Mouse (Mus musculus): ENCODE data around the gene Aven. TPM values are rescaled to one million over a fixed set of nuclear protein-coding genes. Genes with fewer than 3 reads are reported as not detected.
"Not testable (repeated sequence)": the region's sequence is repeated elsewhere in the genome, so short reads cannot be mapped to it uniquely, and the experiment has no call there.

Gene Aven
- polyA plus RNA-seq (2021), result 13.3 TPM

DNA sequence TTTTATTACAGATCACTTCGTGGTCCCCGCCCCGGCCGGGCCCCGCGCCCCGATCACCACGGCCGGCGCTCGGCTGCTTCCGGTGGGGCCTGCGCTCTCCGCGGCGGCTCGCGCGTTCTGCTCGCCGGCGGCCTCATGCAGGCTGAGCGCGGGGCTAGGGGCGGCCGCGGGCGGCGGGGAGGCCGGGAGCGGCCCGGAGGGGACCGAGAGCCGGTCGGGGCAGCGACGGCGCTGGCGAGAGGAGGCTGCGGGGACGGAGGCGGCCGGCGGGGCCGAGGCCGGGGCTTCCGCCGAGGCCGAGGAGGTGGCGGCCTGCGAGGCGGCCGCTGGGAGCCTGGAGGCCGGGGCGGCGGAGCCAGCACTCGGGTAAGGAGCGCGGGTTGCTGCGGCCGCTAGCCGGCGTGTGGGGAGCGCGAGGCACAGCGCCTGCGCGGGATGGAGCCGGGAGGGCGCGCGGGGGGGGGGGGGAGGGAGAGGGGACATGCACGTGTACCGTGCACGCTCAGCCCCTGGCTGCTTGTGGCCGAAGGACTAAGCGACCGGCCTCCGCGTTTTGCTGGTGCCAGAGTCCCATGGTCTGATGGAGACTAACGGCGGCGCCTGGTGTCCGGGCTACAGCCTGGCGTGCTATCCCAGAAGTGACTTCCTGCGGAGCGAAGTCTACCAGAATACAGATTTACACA, at the start of gene Aven:
TSS of gene Aven (plus strand) at position 109 of the 683 bp plus-strand sequence.
- ATAC-seq (peak; percentile 92), DNase-seq (ENCODE audit: low read depth, low spot score) (peak; percentile 17)
- in situ Hi-C loops (cut with MboI; ENCODE audit: low pct_unique_long_range_greater_than_20kb), result loop anchor here (25.0 kb wide), 1 partner anchor 1506 kb away; no protein-coding TSS in a partner anchor
- ChIA-PET CTCF (no interaction called here), POLR2A (no interaction called here)
- TF ChIP-seq CTCF (IDR thresholded peaks at IDR 0.05), result peak; percentile 24
- no peaks in the 10 kb centered on the region for H3K27me3 ChIP-seq

DNA sequence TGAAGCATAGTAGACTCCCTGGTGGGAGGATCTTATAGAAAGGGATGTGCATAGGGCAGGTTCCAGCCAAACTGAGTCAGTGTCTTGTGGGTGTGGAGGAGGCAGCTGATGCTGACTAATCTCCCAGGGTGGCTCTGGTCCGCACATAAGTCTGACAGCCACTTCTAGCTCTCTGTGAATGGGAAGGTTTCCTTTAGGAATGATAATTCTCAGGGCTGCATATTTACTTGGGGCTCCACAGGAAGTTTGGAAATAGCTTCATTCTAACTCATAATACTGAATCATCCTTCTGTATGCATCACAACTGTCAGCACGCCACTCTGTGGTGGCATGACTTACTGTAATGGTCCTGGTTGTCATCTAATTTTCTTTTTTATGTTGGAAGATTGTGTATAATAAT, 49.3 kb upstream of the Aven start:
- in situ Hi-C loops (cut with MboI; ENCODE audit: low pct_unique_long_range_greater_than_20kb), result loop anchor here (10.0 kb wide), 1 partner anchor 49 kb away; no protein-coding TSS in a partner anchor
- ChIA-PET POLR2A (no interaction called here), CTCF (interaction anchor here (0.9 to 2.0 kb wide), 7 partner anchors 8 to 192 kb away, joined by 3 to 13 read pairs (median 4); partner anchors contain the start of gene Katnbl1)
- ATAC-seq, result peak; percentile 98
- DNase-seq (ENCODE audit: low read depth, low spot score), result peak; percentile 59
- no peaks in the 10 kb centered on the region for H3K27me3 ChIP-seq
- TF ChIP-seq CTCF (IDR thresholded peaks at IDR 0.05), result no peak

DNA sequence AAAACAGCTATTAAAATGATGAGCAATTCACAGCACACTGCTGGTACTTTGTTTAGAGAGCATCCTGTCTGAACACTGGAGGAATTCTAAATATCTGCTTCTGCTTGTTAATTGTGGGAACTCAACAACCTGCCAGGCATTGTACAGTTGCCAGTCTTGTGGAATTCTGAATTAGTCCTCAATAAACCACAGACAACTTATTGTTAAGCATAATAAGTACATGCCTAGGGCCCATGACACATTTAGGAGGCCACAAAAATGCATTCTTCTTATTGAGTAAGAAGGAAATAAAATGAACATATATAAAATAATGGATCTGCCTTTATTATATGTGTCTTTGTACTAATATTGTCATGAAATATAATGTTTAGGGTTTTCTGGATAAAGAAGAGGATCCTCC, 47.3 kb upstream of the Aven start:
- ATAC-seq (peak; percentile 19), DNase-seq (ENCODE audit: low read depth, low spot score) (peak; percentile 47)
- no peaks in the 10 kb centered on the region for H3K27me3 ChIP-seq
- CTCF ChIA-PET, result no interaction called here
- in situ Hi-C loops (cut with MboI; ENCODE audit: low pct_unique_long_range_greater_than_20kb), result loop anchor here (10.0 kb wide), 1 partner anchor 51 kb away; no protein-coding TSS in a partner anchor
- no peak for TF ChIP-seq CTCF (IDR thresholded peaks at IDR 0.05)
- POLR2A ChIA-PET, result no interaction called here

DNA sequence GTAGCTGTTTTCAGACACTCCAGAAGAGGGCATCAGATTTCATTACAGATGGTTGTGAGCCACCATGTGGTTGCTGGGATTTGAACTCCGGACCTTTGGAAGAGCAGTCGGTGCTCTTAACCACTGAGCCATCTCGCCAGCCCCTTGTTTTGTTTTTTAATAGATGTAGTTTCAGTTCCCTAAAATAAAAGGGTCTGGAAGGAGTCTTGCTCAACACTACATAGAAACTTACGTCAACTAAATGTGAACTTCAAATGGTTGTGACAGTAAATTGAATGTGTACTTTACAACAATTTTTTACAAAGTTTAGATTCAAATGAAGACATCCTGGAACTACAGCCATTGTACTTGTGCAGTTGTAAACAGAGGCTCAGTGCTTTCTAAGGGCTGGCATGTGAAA, 44.7 kb upstream of the Aven start:
- ChIA-PET POLR2A (interaction anchor here (0.6 kb wide), 2 partner anchors 14 to 64 kb away, joined by 3 read pairs; no protein-coding TSS in a partner anchor), CTCF (interaction anchor here (1.0 to 5.0 kb wide), 3 partner anchors 12 to 69 kb away, joined by 3 to 49 read pairs (median 4); partner anchors contain the start of gene Katnbl1)
- in situ Hi-C loops (cut with MboI; ENCODE audit: low pct_unique_long_range_greater_than_20kb), result loop anchor here (10.0 kb wide), 1 partner anchor 53 kb away; no protein-coding TSS in a partner anchor
- not testable (repeated sequence) for H3K27me3 ChIP-seq; ATAC-seq; DNase-seq (ENCODE audit: low read depth, low spot score)

DNA sequence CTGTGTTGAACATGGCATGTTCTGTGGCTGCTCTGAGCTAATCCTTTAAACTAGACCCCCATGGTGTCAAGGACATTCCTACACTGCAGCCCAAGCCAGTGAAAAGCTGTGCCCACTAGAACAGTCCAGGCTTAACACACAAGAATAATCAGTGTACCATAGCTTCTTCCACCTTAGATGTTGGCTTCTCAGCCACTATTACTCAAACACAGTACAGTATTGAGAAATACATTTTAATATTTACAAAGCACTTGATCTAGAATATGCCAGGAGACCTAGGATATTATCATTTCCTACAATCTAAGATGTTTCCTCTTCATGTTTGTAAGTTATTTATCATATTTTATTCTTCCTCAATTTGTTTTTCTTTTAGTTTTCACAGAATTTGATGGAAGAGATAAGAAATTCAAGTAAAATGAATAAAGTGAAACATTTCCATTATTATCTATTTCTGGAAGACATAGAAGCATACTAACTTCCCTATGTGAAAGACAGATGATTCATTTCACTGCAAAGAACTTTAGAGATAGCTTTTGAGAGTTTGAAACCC, 44.2 kb upstream of the Aven start:
- TF ChIP-seq CTCF (IDR thresholded peaks at IDR 0.05), result no peak
- POLR2A ChIA-PET, result interaction anchor here (0.6 kb wide), 1 partner anchor 15 kb away, joined by 3 read pairs; no protein-coding TSS in a partner anchor

DNA sequence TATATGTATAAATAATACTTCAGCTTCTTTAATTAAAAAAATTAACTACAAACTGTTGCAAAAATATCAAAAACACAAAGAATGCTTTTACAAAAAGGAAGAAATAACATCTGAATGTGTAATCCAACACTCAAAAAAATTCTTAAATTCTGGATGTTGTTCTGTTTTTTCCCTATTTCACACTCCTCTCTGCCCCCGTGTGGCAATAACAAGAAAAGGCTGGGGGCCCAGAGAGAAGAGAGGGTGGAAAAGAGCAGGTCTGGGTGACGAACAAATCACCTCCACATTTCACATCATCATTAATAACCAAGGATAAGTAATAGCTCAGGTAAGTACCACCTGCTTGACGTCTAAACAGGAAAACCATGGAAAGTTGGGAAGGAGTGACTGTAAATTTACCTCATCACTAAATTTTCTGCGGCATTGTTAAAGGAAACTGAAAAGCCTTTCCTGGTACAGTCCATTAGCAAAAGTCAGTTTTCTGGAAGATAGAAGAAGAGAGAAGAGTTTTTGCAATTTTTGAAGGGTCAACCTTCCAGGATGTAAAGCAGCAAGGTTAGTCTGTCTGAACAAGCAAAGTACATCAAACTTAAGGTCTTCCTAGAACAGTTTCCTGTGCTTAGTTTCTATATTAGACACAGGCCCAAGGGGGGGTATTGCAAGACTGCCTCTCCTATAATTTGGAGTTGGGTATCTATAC, 43.0 kb upstream of the Aven start:
- no peak for ATAC-seq
- CTCF ChIA-PET, result interaction anchor here (1.1 to 5.0 kb wide), 5 partner anchors 9 to 85 kb away, joined by 3 to 49 read pairs (median 5); partner anchors contain the start of gene Katnbl1
- in situ Hi-C loops (cut with MboI; ENCODE audit: low pct_unique_long_range_greater_than_20kb), result loop anchor here (5.0 to 10.0 kb wide), 2 partner anchors 55 to 77 kb away; no protein-coding TSS in a partner anchor
- TF ChIP-seq CTCF (IDR thresholded peaks at IDR 0.05), result peak; percentile 83
- H3K27me3 ChIP-seq, result no peaks in the 10 kb centered on the region
- POLR2A ChIA-PET, result interaction anchor here (0.5 to 0.9 kb wide), 2 partner anchors 41 to 70 kb away, joined by 3 to 4 read pairs; no protein-coding TSS in a partner anchor
- no peak for DNase-seq (ENCODE audit: low read depth, low spot score)

More for the DNA sequence above, 44.2 kb upstream of the Aven start:
- DNase-seq (ENCODE audit: low read depth, low spot score) (no peak), ATAC-seq (no peak)
- CTCF ChIA-PET, result interaction anchor here (0.8 to 5.0 kb wide), 7 partner anchors 10 to 79 kb away, joined by 3 to 49 read pairs (median 4); partner anchors contain the start of gene Katnbl1
- H3K27me3 ChIP-seq, result no peaks in the 10 kb centered on the region
- in situ Hi-C loops (cut with MboI; ENCODE audit: low pct_unique_long_range_greater_than_20kb), result loop anchor here (10.0 kb wide), 1 partner anchor 54 kb away; no protein-coding TSS in a partner anchor

DNA sequence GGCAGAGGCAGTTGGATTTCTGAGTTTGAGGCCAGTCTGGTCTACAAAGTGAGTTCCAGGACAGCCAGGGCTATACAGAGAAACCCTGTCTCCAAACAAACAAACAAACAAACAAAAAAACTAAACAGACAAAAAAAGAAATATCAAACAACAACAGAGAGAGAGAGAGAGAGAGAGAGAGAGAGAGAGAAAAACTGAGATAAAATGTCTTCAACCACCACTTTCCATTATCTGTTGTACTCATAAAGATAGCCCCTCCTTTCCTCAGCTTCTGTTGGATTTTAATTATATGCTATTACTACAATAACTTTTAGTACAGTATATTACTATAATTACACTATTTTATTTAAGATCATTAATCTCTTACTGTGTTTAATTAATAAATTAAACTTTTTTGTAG, 40.3 kb upstream of the Aven start:
- CTCF ChIA-PET, result interaction anchor here (2.3 kb wide), 1 partner anchor 73 kb away, joined by 6 read pairs; the partner anchor contains the start of gene Katnbl1
- in situ Hi-C loops (cut with MboI; ENCODE audit: low pct_unique_long_range_greater_than_20kb), result loop anchor here (5.0 kb wide), 1 partner anchor 80 kb away; no protein-coding TSS in a partner anchor
- POLR2A ChIA-PET, result interaction anchor here (1.0 kb wide), 1 partner anchor 52 kb away, joined by 3 read pairs; no protein-coding TSS in a partner anchor

DNA sequence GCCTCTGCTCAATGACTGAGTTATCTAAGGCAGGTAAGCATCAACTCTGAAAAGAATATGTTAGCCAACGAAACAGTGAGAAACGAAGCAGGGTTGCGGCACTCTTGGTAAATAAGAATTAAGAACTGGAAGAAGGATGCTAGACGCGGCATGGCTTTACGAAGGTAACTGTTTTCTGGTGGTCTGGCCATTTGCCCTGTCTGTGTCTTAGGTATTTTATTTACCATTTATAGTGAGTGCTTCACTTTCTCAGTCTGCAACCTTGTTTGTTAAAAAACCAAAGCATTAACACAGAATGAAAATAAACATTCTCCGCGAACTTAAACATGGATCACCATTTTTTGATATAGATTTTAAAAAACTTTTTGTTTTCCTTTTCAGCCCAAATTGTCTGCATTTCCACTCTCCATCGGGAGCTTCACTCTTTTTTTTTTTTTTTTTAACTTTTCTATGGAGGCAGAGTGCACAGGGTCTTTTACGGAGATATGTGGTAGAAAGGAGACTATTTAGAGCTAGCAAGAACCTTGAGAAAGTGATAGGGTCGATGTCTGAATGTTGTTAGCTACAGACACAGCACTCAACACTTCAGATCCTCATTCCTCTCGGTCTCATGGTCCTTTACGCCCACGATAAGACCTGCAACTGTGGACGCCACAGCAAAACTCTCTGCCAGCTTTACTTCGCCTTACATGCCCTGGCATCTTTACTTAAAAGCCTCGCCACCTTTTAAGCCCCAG, 38.5 kb upstream of the Aven start:
- ATAC-seq (peak; percentile 51), DNase-seq (ENCODE audit: low read depth, low spot score) (no peak)
- no peaks in the 10 kb centered on the region for H3K27me3 ChIP-seq
- in situ Hi-C loops (cut with MboI; ENCODE audit: low pct_unique_long_range_greater_than_20kb), result loop anchor here (5.0 kb wide), 1 partner anchor 82 kb away; no protein-coding TSS in a partner anchor
- no peak for TF ChIP-seq CTCF (IDR thresholded peaks at IDR 0.05)
- POLR2A ChIA-PET, result interaction anchor here (0.6 to 1.1 kb wide), 2 partner anchors 24 to 27 kb away, joined by 3 read pairs; partner anchors contain the start of gene Chrm5
- CTCF ChIA-PET, result interaction anchor here (1.0 to 2.1 kb wide), 4 partner anchors 9 to 75 kb away, joined by 3 to 10 read pairs (median 3); partner anchors contain the start of gene Katnbl1

More for the DNA sequence above, 40.3 kb upstream of the Aven start:
- ATAC-seq; H3K27me3 ChIP-seq; DNase-seq (ENCODE audit: low read depth, low spot score): not testable (repeated sequence)

Data from Patski (cell line).